Mouse (Mus musculus) bone marrow, adult 2 months (tissue): ENCODE measurements at regions not wholly inside any gene's neighbourhood (a gene's known extent, or its start where the extent isn't known, plus 50 kb on each side); places are given as distances from the start of the nearest gene placed in this dataset.

Experiments used
- CTCF ChIP-seq: fragments of 200-500 bp; IDR thresholded peaks from 2 replicates; pipeline ENCODE4 v1.5.1; 2011; ENCODE audit warnings: low read length, control low read depth; ENCODE audit not compliant: control insufficient read depth, insufficient read depth
- POLR2A ChIP-seq: fragments of 200-500 bp; IDR thresholded peaks from 2 replicates; pipeline ENCODE4 v1.6.1; 2011; ENCODE audit warnings: low read depth, mild to moderate bottlenecking, control low read depth, low read length, borderline replicate concordance; ENCODE audit not compliant: control insufficient read depth

- TF ChIP-seq CTCF (no peak), POLR2A (no peak)
Observed at GRCm38 (mm10) chr9:52492947-52493505, 186.6 kb downstream of the AI593442 start.
